Mouse (Mus musculus): Measurements from ENCODE around the gene Zdhhc22. TPM values are rescaled to one million over a fixed set of nuclear protein-coding genes. Genes with fewer than 3 reads are reported as not detected.

The Zdhhc22 gene
- polyA plus RNA-seq, 1 experiment from 2014 or later, result 0.43 TPM

DNA sequence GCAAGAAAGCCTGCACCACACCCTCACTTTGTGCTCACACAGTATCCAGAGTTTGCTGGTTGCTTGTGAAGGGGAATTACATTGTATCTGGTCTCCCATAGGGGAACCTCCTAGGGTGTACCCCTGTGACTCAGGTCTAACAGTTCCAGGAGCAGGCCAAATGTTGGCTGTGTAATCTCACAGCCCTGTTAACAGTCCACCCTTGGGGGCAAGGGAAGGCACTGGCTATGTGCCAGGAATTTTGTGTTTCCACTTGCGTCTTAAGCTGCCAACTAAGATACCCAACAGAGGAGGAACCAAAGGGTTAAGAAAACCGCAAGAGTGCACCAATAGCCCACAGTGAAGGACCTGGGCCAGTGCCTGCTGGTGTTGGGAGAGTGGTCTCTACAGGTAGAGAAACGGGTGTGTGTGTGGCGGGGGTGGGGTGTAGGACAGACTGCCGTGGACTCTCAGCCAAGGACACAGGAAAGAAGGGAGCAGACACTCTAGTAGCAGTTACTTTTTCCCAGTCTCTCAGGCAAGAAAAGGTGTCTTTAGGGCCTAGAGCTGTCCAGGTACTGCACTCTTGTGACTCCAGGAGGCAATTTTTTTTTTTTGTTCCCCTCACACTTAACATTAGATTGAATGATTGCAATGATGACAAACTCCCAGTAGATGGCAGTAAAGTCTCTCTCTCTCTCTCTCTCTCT lies 10.1 kb upstream of the Zdhhc22 start:
- Histone ChIP-seq H3K4me2 (ENCODE audit: low read depth, low read length) (no peak overlapping the region), H3K9ac (ENCODE audit: low read length) (no peak overlapping the region), H3K27ac (ENCODE audit: low read length) (no peak overlapping the region), H3K9me3 (replicated peaks; ENCODE audit: control insufficient read depth, low read length) (no peaks in the 10 kb centered on the region), H3K4me1 (ENCODE audit: control insufficient read depth, insufficient read depth, low read length) (no peaks in the 10 kb centered on the region), H3K27me3 (ENCODE audit: control insufficient read depth, insufficient read depth, low read length) (no peaks in the 10 kb centered on the region), H3K4me3 (replicated peaks; ENCODE audit: low read length) (no peak overlapping the region), H3K36me3 (ENCODE audit: control insufficient read depth, insufficient read depth, low read length) (no peaks in the 10 kb centered on the region)
- no peak for ATAC-seq (ENCODE audit: insufficient read depth, low FRiP score)
- WGBS, result 44% methylated on average over 5 of the region's 5 CpGs

DNA sequence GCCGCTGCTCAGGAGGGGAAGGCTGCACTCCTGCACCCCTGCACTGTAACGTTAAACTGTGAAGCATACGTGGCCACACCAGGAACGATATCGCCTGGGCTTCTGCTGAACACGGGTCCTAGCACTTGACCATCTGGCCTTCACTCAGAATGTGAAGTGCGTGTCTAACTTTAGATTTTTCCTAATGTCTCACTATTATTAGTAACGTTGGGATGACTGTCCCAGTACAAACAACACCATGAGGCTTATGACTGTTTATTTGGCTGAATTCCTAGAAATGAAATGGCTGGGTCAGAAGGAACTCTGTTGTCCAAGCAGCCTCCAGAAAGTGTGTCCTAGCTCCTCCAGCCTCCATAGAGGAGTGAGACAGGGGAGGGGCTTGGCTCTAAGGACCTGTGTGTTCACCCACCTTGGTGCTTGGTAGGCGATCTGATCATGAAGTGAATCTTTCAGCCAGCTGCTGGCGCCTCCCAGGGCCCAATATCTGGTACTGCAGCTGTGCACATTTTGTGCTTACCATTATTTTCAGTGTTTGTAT lies 9.1 kb upstream of the Zdhhc22 start:
- Histone ChIP-seq H3K4me3 (replicated peaks; ENCODE audit: low read length) (no peak overlapping the region), H3K9ac (ENCODE audit: low read length) (no peak overlapping the region), H3K4me1 (ENCODE audit: control insufficient read depth, insufficient read depth, low read length) (no peaks in the 10 kb centered on the region), H3K27ac (ENCODE audit: low read length) (no peak overlapping the region), H3K4me2 (ENCODE audit: low read depth, low read length) (no peak overlapping the region), H3K9me3 (replicated peaks; ENCODE audit: control insufficient read depth, low read length) (no peaks in the 10 kb centered on the region), H3K36me3 (ENCODE audit: control insufficient read depth, insufficient read depth, low read length) (no peaks in the 10 kb centered on the region), H3K27me3 (ENCODE audit: control insufficient read depth, insufficient read depth, low read length) (no peaks in the 10 kb centered on the region)
- no peak for ATAC-seq (ENCODE audit: insufficient read depth, low FRiP score)
- 60% methylated on average over 10 of the region's 10 CpGs for WGBS

DNA sequence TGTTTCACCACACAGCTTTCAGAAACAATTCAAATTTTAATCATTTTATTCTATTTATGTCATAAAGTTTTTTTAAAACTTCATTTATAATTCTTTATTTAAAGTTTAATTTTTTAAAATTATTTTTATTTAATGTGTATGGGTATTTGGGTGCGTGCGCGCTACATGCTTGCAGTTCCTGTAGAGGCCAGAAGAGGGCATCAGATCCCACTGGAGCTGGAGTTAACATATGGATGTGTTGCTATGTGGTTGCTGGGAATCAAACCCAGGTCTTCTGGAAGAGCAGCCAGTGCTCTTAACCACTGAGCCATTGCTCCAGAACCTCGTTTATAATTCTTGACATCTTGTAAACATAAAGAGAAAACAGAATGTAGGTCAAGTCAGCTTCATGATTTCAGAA lies 8.5 kb upstream of the Zdhhc22 start:
- no peak for ATAC-seq (ENCODE audit: insufficient read depth, low FRiP score)
- no peak overlapping the region for H3K4me2 ChIP-seq (ENCODE audit: low read depth, low read length)
- no peaks in the 10 kb centered on the region for H3K4me1 ChIP-seq (ENCODE audit: control insufficient read depth, insufficient read depth, low read length)
- no peaks in the 10 kb centered on the region for H3K36me3 ChIP-seq (ENCODE audit: control insufficient read depth, insufficient read depth, low read length)
- no peak overlapping the region for H3K4me3 ChIP-seq (replicated peaks; ENCODE audit: low read length)
- H3K9me3 ChIP-seq (replicated peaks; ENCODE audit: control insufficient read depth, low read length), result no peaks in the 10 kb centered on the region
- WGBS, result 80% methylated on average over 4 of the region's 4 CpGs
- H3K27me3 ChIP-seq (ENCODE audit: control insufficient read depth, insufficient read depth, low read length), result no peaks in the 10 kb centered on the region
- no peak overlapping the region for H3K27ac ChIP-seq (ENCODE audit: low read length)
- H3K9ac ChIP-seq (ENCODE audit: low read length), result no peak overlapping the region

DNA sequence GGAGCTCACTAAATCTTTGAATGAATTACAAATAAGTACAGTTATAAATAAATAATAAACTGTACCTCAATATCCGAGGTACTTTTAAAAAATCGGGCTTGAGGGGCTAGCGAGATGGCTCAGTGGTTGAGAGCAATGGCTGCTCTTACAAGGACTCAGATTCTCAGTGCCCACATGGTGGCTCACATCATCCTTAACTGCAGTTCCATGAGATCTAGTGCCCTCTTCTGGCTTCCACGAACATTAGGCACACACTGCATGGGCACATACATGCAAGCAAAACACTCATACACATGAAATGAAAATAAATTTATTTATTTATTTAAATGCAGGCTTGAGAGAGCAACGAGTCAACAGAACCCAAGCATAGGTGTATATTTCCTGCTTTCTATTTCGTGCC lies 5.7 kb upstream of the Zdhhc22 start:
- no peaks in the 10 kb centered on the region for H3K9me3 ChIP-seq (replicated peaks; ENCODE audit: control insufficient read depth, low read length)
- no peak overlapping the region for H3K9ac ChIP-seq (ENCODE audit: low read length)
- H3K4me2 ChIP-seq (ENCODE audit: low read depth, low read length), result no peak overlapping the region
- WGBS, result 68% methylated on average over 6 of the region's 6 CpGs
- no peak overlapping the region for H3K27ac ChIP-seq (ENCODE audit: low read length)
- no peaks in the 10 kb centered on the region for H3K36me3 ChIP-seq (ENCODE audit: control insufficient read depth, insufficient read depth, low read length)
- H3K4me1 ChIP-seq (ENCODE audit: control insufficient read depth, insufficient read depth, low read length), result no peaks in the 10 kb centered on the region
- ATAC-seq (ENCODE audit: insufficient read depth, low FRiP score), result no peak
- H3K27me3 ChIP-seq (ENCODE audit: control insufficient read depth, insufficient read depth, low read length), result peaks cover 5% of the 10 kb centered on the region
- H3K4me3 ChIP-seq (replicated peaks; ENCODE audit: low read length), result no peak overlapping the region

DNA sequence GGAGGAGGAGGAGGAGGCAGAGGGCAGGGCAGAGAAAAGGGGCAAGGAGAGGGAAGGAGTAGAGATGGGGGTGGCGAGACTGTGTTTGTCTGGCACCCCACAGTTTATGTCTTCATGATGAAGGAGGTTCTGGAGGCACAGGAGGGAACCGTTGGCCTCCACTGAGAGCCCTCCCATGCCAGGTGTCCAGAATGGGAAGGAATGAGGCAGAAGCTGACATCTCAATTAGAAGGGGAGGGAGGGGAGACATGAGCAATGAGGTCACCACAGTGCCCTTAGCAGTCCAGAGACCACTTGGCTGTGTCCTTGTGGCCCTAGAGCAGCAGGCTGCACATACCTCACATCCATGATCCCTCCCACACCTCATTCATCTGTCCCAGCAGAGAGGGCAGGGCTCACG lies 4.5 kb upstream of the Zdhhc22 start:
- WGBS, result 58% methylated on average over 3 of the region's 3 CpGs

DNA sequence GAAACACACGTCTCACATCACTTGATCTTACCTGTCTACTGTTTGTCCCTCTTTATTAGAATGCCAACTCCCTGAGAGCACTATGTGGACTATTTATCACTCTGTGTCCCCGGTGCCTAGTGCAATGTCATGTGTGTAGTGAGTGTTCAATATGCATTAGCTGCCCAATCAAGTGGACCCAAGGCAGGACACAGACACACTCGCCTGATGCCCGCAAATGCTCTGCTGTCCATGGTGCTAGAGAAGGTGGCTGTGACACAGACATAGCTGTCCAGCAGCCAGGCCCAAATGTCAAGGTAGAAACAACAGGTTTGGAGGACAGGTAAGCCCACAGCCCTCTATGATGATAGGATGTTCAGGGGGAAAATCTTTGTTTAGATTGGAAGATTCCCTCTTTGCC lies 3.9 kb upstream of the Zdhhc22 start:
- Histone ChIP-seq H3K4me1 (ENCODE audit: control insufficient read depth, insufficient read depth, low read length) (peaks cover 8% of the 10 kb centered on the region; the same call in 1 of the 2 replicates), H3K4me3 (replicated peaks; ENCODE audit: low read length) (no peak overlapping the region), H3K27me3 (ENCODE audit: control insufficient read depth, insufficient read depth, low read length) (peaks cover 22% of the 10 kb centered on the region), H3K4me2 (ENCODE audit: low read depth, low read length) (no peak overlapping the region), H3K27ac (ENCODE audit: low read length) (no peak overlapping the region), H3K9me3 (replicated peaks; ENCODE audit: control insufficient read depth, low read length) (no peaks in the 10 kb centered on the region), H3K9ac (ENCODE audit: low read length) (no peak overlapping the region), H3K36me3 (ENCODE audit: control insufficient read depth, insufficient read depth, low read length) (no peaks in the 10 kb centered on the region)
- 32% methylated on average over 4 of the region's 4 CpGs for WGBS
- ATAC-seq (ENCODE audit: insufficient read depth, low FRiP score), result no peak

More for the DNA sequence above, 4.5 kb upstream of the Zdhhc22 start:
- no peak overlapping the region for H3K4me3 ChIP-seq (replicated peaks; ENCODE audit: low read length)
- H3K4me1 ChIP-seq (ENCODE audit: control insufficient read depth, insufficient read depth, low read length), result peaks cover 6% of the 10 kb centered on the region; the same call in 1 of the 2 replicates
- no peaks in the 10 kb centered on the region for H3K36me3 ChIP-seq (ENCODE audit: control insufficient read depth, insufficient read depth, low read length)
- H3K9me3 ChIP-seq (replicated peaks; ENCODE audit: control insufficient read depth, low read length), result no peaks in the 10 kb centered on the region
- no peak overlapping the region for H3K9ac ChIP-seq (ENCODE audit: low read length)
- no peak overlapping the region for H3K27ac ChIP-seq (ENCODE audit: low read length)
- peaks cover 16% of the 10 kb centered on the region for H3K27me3 ChIP-seq (ENCODE audit: control insufficient read depth, insufficient read depth, low read length)
- ATAC-seq (ENCODE audit: insufficient read depth, low FRiP score), result no peak
- H3K4me2 ChIP-seq (ENCODE audit: low read depth, low read length), result no peak overlapping the region

DNA sequence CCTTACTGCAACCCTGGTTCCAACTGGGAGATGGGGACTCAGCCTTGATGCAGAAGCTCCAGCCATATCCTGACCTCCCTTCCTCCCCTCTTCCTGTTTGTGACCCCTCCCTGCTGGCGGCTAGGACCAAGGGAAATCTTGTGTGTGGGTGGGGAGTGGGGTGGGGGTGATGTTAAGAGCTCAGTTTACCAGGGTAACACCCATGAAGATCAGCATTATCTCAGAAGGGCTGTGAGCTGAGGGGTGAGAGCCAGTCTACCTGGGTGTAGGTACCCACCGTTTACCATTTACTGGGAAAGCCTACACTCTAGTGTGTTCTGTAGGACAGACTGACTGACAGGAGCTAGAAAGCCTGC lies 503 bp upstream of the Zdhhc22 start:
- no peak overlapping the region for H3K27ac ChIP-seq (ENCODE audit: low read length)
- H3K4me3 ChIP-seq (replicated peaks; ENCODE audit: low read length), result no peak overlapping the region
- ATAC-seq (ENCODE audit: insufficient read depth, low FRiP score), result no peak
- no peaks in the 10 kb centered on the region for H3K36me3 ChIP-seq (ENCODE audit: control insufficient read depth, insufficient read depth, low read length)
- WGBS, result 30% methylated on average over 2 of the region's 2 CpGs
- peaks cover 47% of the 10 kb centered on the region for H3K27me3 ChIP-seq (ENCODE audit: control insufficient read depth, insufficient read depth, low read length)
- H3K9me3 ChIP-seq (replicated peaks; ENCODE audit: control insufficient read depth, low read length), result no peaks in the 10 kb centered on the region
- H3K9ac ChIP-seq (ENCODE audit: low read length), result no peak overlapping the region
- H3K4me2 ChIP-seq (ENCODE audit: low read depth, low read length), result no peak overlapping the region
- peaks cover 8% of the 10 kb centered on the region; the same call in 1 of the 2 replicates for H3K4me1 ChIP-seq (ENCODE audit: control insufficient read depth, insufficient read depth, low read length)

DNA sequence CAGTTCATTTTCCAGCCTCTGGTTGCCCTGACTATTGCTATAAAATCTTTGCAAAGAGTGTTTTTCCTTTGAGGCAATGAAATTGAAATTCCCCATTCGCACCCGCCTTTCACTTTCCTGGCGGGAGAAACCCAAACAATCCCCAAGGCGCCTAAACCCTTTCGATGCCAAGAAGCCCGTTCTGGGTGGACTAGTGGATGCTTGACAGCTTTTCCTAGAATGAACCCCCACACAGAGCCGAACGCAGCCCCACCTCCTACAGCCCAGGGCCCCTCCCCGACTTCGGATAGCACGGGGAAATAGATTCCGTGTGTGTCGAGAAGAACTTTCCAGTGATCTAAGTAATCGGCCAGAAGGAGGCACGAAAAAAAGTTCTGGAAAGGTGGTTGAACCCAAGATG lies 852 bp downstream of the Zdhhc22 start:
- 7% methylated on average over 15 of the region's 15 CpGs for WGBS
- H3K27ac ChIP-seq (ENCODE audit: low read length), result no peak overlapping the region
- H3K36me3 ChIP-seq (ENCODE audit: control insufficient read depth, insufficient read depth, low read length), result no peaks in the 10 kb centered on the region
- H3K9me3 ChIP-seq (replicated peaks; ENCODE audit: control insufficient read depth, low read length), result no peaks in the 10 kb centered on the region
- H3K27me3 ChIP-seq (ENCODE audit: control insufficient read depth, insufficient read depth, low read length), result peaks cover 56% of the 10 kb centered on the region
- no peak overlapping the region for H3K9ac ChIP-seq (ENCODE audit: low read length)
- peaks cover 8% of the 10 kb centered on the region; the same call in 1 of the 2 replicates for H3K4me1 ChIP-seq (ENCODE audit: control insufficient read depth, insufficient read depth, low read length)
- no peak for ATAC-seq (ENCODE audit: insufficient read depth, low FRiP score)
- H3K4me3 ChIP-seq (replicated peaks; ENCODE audit: low read length), result no peak overlapping the region
- H3K4me2 ChIP-seq (ENCODE audit: low read depth, low read length), result no peak overlapping the region

DNA sequence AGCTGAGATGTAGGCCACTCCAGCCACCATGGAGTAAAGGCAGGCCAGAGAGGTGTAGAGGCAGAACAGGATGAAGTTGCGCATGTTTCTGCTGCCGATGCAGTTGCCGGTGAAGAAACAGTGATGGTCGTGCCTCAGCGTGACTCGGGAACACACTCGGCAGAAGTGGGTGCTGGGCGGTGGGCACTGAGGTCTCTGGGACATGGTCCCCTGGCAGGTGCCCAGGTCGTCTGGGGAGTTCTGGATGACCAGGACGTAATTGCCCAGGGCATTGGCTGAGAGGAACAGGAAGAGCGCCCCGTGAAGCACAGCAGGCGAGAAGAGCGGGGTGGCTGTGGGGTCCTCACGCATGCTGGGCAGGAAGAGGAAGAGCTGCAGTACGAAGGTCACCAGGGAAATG lies 2.0 kb downstream of the Zdhhc22 start:
- Histone ChIP-seq H3K27ac (ENCODE audit: low read length) (no peak overlapping the region), H3K4me2 (ENCODE audit: low read depth, low read length) (no peak overlapping the region), H3K4me1 (ENCODE audit: control insufficient read depth, insufficient read depth, low read length) (peaks cover 8% of the 10 kb centered on the region; the same call in 1 of the 2 replicates), H3K27me3 (ENCODE audit: control insufficient read depth, insufficient read depth, low read length) (peaks cover 62% of the 10 kb centered on the region), H3K4me3 (replicated peaks; ENCODE audit: low read length) (no peak overlapping the region), H3K36me3 (ENCODE audit: control insufficient read depth, insufficient read depth, low read length) (no peaks in the 10 kb centered on the region), H3K9me3 (replicated peaks; ENCODE audit: control insufficient read depth, low read length) (no peaks in the 10 kb centered on the region), H3K9ac (ENCODE audit: low read length) (no peak overlapping the region)
- WGBS, result 41% methylated on average over 16 of the region's 16 CpGs
- no peak for ATAC-seq (ENCODE audit: insufficient read depth, low FRiP score)
